ENCODE assay signal across 8 mouse cellular contexts in the genomic region with DNA sequence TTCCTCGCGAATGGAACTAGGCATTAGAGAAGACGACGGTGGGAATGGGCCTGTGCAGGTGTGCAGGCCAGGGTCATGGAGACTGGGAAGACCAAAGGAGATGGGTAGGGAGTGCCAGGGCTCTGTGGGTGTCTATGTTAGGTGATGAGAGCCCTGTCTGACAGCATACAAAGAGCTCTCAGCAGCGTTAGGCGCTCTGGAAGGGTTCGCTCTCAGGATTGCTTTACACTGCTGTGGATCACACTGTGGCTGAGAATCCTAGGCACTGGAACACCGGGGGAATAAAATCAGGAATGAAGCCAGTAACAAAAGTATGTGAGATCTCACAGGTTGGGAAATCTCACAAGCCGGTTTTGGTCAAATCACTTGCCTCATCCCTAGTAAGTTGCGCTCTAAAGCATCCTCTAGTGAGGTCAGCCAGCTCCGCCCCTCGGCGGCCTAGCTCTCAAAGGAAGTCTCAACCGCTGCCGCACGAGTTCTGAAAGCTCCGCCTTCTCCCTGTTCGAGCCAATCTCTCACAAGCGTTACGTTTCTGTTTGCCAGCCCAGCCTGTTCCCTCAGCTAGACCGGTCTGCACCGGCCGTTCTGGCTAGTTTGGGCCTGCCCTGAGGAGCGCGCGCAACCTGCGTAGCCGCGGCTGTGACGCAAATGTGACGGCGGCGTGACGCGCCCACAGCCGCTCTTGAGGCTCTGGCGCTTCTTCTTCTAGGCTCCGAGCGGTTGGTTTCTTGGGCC. TPM values are rescaled to one million over a fixed set of nuclear protein-coding genes. Genes with fewer than 3 reads are reported as not detected.
DNase-seq lines count a peak whose midpoint lies in the region; ATAC-seq lines count a peak whose summit lies in the region.

TSS of gene Emd (plus strand) at position 535 of the 735 bp plus-strand sequence.

- 26% methylated on average over 39 of the region's 39 CpGs for WGBS in hindbrain, embryonic 15.5 days

- DNase-seq in T-cell, adult 2 months (ENCODE audit: low spot score): peak; percentile 95
- DNase-seq in cerebellum, postnatal 36 days: peak; percentile 83 to 86
- peak; percentile 86 to 91 for DNase-seq in frontal cortex, postnatal 36 days (ENCODE audit: low spot score in 2 of 2)
- DNase-seq in left cerebral cortex, adult 8-10 months (ENCODE audit: low spot score in 2 of 2): peak; percentile 66 to 92
- DNase-seq in right cerebral cortex, postnatal 10 days (ENCODE audit: low spot score in 2 of 2): peak; percentile 92 to 94
- peak; percentile 77 for DNase-seq in urinary bladder, postnatal 25 days (ENCODE audit: low spot score)

- no peaks in the 10 kb centered on the region for H3K27me3 ChIP-seq in hindbrain, embryonic 15.5 days
- peaks cover 4% of the 10 kb centered on the region for H3K27me3 ChIP-seq in megakaryocyte, embryonic 14.5 days (replicated peaks)

- ATAC-seq in hindbrain, embryonic 15.5 days (ENCODE audit: low FRiP score, low read depth): peak; percentile 97

- H3K4me2 ChIP-seq in hindbrain, embryonic 15.5 days: peak within 1 kb of the TSS; percentile 65

- H3K9me3 ChIP-seq in hindbrain, embryonic 15.5 days: no peaks in the 10 kb centered on the region
- no peaks in the 10 kb centered on the region for H3K9me3 ChIP-seq in megakaryocyte, embryonic 14.5 days

- H3K27ac ChIP-seq in hindbrain, embryonic 15.5 days (replicated peaks): peak within 1 kb of the TSS; percentile 93

- H3K36me3 ChIP-seq in hindbrain, embryonic 15.5 days: no peaks in the 10 kb centered on the region; the same call in 1 of the 2 replicates
- peaks cover 28% of the 10 kb centered on the region for H3K36me3 ChIP-seq in megakaryocyte, embryonic 14.5 days (replicated peaks; ENCODE audit: low read length)

- peak within 1 kb of the TSS; percentile 68 for H3K9ac ChIP-seq in hindbrain, embryonic 15.5 days

- H3K4me3 ChIP-seq in hindbrain, embryonic 15.5 days: peak within 1 kb of the TSS; percentile 58
- peak within 1 kb of the TSS; percentile 98 for H3K4me3 ChIP-seq in megakaryocyte, embryonic 14.5 days (replicated peaks)

- H3K4me1 ChIP-seq in hindbrain, embryonic 15.5 days (replicated peaks): peaks cover 11% of the 10 kb centered on the region
- peaks cover 39% of the 10 kb centered on the region for H3K4me1 ChIP-seq in megakaryocyte, embryonic 14.5 days

RNA-seq across cellular contexts. Expression of gene Emd, which starts in this region (rescaled TPM):
- polyA plus RNA-seq in hindbrain, embryonic 15.5 days (2015; fragmentation: Nextera tagmentation; extraction: Ambion mirVana): 14.5 and 16.7 TPM in 2 replicates
- 10 to 100 TPM; 33.5 to 39.5 (median 38.8) TPM for total RNA-seq in left cerebral cortex, adult 8-10 months (2022)
- 39.1 and 49.4 TPM in 2 replicates for polyA plus RNA-seq in megakaryocyte, embryonic 14.5 days (2012; ENCODE audit: insufficient read depth, low replicate concordance)

Comparison
In these comparisons a context has a peak if more than half of its experiments do, and no peak if none do; other contexts are left out.
1. Peak in every context shown above with its lines: DNase-seq, ATAC-seq, H3K4me3 ChIP-seq and H3K27ac ChIP-seq.